Mouse (Mus musculus) retina, embryonic 14.5 days (tissue): ENCODE results near the gene Slc26a10.
"Not testable (repeated sequence)": the region's sequence is repeated elsewhere in the genome, so short reads cannot be mapped to it uniquely, and the experiment has no call there.

Source experiments
- DNase-seq: peaks from one replicate; pipeline ENCODE4 v3.0.0-alpha.2; 2015; ENCODE audit warnings: low spot score

Slc26a10 gene

DNA sequence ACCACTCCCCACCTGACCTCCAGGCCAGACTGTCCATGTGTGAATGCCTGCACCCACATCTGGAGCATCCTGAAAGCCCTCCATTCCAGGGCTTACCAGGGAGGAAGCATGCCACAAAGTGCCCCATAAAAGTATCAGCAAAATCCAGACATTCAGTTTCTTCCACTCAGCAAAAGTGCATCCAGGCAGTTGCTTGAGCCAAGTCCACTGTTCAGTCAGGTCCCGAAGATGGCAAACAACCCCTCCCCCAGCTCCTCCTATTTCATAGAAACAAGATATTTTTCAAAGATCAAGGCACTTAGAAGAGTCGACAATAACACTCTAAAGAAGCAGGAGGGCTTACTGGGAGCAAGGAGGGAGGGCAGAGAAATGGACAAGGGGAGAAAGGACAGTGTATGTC lies 18.0 kb upstream of the Slc26a10 start:
- DNase-seq = no peak

GRCm38 (mm10) chr10:127197505-127198110 lies 17.2 kb upstream of the Slc26a10 start:
- DNase-seq = no peak

- no peak for DNase-seq
These were observed 16.7 kb upstream of the Slc26a10 start for GRCm38 (mm10) chr10:127197104-127197503.

DNA sequence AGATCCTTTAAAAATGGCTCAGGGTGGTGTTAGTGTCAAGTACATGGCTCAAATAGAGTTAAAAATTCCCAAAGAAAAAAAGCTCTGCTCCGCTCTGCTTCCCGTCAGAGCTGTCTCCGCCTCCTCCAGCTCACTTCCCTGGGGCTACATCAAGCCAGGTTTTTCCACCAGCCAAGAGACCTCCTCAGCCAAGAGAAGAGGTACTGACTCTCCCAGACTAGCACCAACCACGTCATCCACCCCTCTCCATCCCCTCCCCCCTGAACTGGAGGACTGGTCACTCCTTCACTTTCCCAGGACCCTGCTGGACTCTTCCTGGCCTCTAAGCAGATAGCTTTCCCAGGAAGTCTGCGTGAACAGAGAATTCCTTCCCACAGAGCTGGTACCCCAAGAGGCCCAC lies 15.9 kb upstream of the Slc26a10 start:
- DNase-seq = peak; percentile 60

- peak; percentile 54 for DNase-seq
These were observed 15.1 kb upstream of the Slc26a10 start, which contains the start of gene Dtx3 for GRCm38 (mm10) chr10:127195328-127196129. Dtx3 (minus strand) TSS chr10:127195728.

GRCm38 (mm10) chr10:127194428-127195327 lies 14.2 kb upstream of the Slc26a10 start:
- peak; percentile 56 for DNase-seq

DNA sequence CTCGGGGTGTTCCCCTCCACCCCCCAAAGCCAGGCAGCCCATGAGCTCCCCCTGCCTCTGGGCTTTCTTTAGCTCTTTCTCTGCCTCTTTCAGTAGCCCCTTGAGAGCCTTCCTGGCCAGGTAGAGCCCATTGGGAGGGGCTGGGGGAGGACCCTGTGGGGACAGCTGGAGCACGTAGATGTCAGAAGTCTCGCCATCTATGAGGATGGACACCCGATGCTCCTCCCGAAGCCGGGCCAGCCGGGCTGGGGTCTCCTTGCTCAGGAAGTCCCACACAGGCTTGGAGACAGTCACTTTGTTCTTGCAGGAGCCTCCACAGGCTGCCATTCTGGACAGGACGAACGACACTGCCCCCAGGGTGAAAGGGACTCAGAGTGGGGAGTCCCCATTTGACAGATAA lies 12.6 kb upstream of the Slc26a10 start:
- DNase-seq = no peak

DNA sequence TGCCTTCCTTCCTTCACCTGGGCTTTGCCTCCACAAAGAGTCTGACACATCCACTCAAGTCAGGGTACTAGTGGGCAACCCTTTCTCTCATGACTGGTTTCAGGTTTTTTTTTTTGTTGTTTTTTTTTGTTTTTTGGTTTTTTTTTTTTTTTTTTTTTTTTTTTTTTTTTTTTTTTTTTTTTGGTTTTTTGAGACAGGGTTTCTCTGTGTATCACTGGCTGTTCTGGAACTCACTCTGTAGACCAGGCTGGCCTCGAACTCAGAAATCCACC lies 11.5 kb upstream of the Slc26a10 start:
- DNase-seq = not testable (repeated sequence)

GRCm38 (mm10) chr10:127191191-127192056 lies 11.0 kb upstream of the Slc26a10 start:
- no peak for DNase-seq

DNA sequence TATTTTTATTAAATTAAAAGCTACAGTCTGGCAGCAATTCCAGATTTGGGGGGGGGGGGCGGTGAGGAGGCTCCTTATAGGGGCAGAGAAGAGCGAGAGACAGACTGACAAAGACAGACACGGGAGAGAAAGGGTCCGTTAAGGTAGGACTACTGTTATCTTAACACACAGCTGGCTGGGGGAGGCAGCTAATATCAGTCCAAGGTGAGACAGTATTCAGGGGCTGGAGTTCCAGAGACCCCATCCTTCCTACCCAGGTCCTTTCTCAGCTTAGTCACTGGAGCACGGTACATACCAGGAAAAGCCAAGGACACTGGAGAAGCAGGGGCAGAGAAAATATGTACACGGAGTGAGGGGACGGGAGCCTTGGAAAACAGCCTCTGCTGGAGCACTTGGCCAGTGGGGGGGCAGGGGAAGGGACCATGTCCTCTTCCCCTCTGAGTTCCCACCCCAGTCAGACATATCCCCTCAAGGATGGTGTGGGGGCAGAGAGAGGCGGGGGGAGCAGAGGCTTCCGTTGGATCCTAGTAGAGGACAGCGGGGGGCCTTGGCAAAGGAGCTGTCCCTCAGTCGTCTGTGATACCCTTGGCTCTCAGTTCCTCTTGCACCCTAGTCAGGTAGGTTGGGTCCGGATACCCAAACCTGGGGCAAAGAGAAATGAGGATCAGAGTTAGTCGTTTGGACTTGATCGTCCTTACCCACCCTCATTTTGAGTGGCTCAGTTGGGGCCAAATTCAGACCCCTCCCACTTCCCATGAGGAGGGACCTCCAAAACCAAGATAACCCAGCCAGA lies 10.1 kb upstream of the Slc26a10 start:
- no peak for DNase-seq

GRCm38 (mm10) chr10:127189651-127190381 lies 9.4 kb upstream of the Slc26a10 start, which contains the start of gene Arhgef25:
Arhgef25 (minus strand) TSS chr10:127190083.
- peak; percentile 69 for DNase-seq

- peak; percentile 62 for DNase-seq
These were observed 8.7 kb upstream of the Slc26a10 start for GRCm38 (mm10) chr10:127189116-127189650.

GRCm38 (mm10) chr10:127188465-127189115 lies 8.1 kb upstream of the Slc26a10 start:
- peak; percentile 85 for DNase-seq

- DNase-seq = no peak
These were observed 7.6 kb upstream of the Slc26a10 start for GRCm38 (mm10) chr10:127188079-127188453.

GRCm38 (mm10) chr10:127187371-127188078 lies 7.1 kb upstream of the Slc26a10 start:
- DNase-seq = no peak

GRCm38 (mm10) chr10:127186451-127186850 lies 6.0 kb upstream of the Slc26a10 start:
- no peak for DNase-seq

DNA sequence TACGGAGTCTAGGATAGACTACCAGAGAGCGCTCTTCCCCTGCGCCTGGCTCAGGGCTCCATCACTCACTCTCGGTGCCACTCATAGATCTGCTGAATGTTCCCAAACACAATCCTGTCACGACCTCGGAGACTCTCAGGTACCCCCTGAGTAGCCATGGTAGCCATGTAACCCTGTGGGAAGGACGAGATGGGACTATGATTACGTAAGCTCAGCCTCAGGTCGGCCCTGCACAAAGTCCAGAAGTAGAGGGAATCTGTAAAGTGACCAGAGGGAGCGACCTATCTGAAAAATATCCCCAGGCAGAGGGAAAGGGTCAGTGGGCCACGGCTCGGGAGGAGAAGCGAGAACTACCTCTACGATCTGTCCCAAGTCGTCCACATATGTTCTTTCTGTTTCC lies 5.1 kb upstream of the Slc26a10 start:
- DNase-seq = no peak

DNA sequence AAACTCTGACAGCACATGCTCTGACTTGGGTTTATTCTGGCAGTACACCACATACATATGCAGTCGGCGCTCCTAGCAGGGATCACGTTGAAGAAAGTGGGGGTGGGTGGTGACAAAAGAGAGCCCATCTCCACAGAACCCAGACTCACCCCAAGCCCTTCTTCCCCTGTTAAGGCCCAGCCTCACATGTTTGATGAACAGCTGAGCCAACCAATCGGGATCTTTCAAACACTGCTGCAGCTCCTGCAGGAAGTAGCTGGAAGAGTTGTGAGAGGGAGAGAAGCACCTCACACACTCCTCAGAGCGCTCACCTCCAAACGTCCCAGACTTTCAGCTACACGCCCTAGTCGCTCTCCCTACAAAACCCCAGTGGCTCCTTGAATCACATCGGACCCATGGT lies 4.7 kb upstream of the Slc26a10 start:
- DNase-seq = peak; percentile 73

DNA sequence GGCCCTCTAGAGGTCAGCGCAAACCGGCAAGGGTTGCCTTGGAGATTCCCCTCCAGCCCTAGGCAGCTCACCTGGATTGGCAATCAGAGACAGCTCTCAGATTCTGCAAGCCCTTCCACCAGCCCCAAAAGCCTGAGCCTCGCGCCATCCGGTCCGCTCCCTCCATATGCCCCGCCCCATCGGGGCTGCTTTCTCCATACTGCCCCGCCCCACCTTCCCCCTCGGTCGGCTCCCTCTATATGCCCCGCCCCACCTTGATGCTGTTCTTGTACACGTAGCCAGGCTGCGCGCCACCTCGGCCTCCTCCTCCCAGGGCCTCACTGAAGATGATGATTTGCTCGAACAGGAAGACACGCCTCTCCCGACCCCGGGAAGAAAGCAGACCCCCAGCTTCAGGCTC lies 3.3 kb upstream of the Slc26a10 start:
- peak; percentile 35 for DNase-seq
